Mouse (Mus musculus) WW6 (cell line): ENCODE measurements around the gene Scarf2.

ENCODE experiments used
- DNase-seq: peaks from one replicate; pipeline ENCODE4 v3.0.0-alpha.2; 2013; ENCODE audit warnings: low read depth, low spot score

The Scarf2 gene

GRCm38 (mm10) chr16:17798321-17799180, 1.5 kb downstream of the Scarf2 start:
- no peak for DNase-seq

- no peak for DNase-seq
Observed at GRCm38 (mm10) chr16:17799584-17799983, 2.5 kb downstream of the Scarf2 start.

GRCm38 (mm10) chr16:17801777-17802455, 4.8 kb downstream of the Scarf2 start:
- no peak for DNase-seq

GRCm38 (mm10) chr16:17802456-17802838, 5.4 kb downstream of the Scarf2 start:
- no peak for DNase-seq

GRCm38 (mm10) chr16:17802839-17803674, 6.0 kb downstream of the Scarf2 start:
- DNase-seq: no peak

- no peak for DNase-seq
Observed at GRCm38 (mm10) chr16:17803675-17804448, 6.8 kb downstream of the Scarf2 start.

GRCm38 (mm10) chr16:17804449-17804912, 7.4 kb downstream of the Scarf2 start:
- DNase-seq: no peak

GRCm38 (mm10) chr16:17804982-17805381, 7.9 kb downstream of the Scarf2 start:
- DNase-seq: no peak

- no peak for DNase-seq
Observed at GRCm38 (mm10) chr16:17806581-17807191, 9.6 kb downstream of the Scarf2 start.

GRCm38 (mm10) chr16:17807192-17808009, 10.3 kb downstream of the Scarf2 start:
- peak; percentile 86 for DNase-seq

GRCm38 (mm10) chr16:17809125-17809524, 12.0 kb downstream of the Scarf2 start:
- DNase-seq: no peak

GRCm38 (mm10) chr16:17809711-17810110, 12.6 kb downstream of the Scarf2 start:
- no peak for DNase-seq

GRCm38 (mm10) chr16:17812120-17812519, 15.0 kb downstream of the Scarf2 start:
- no peak for DNase-seq

GRCm38 (mm10) chr16:17813173-17813572, 16.1 kb downstream of the Scarf2 start:
- no peak for DNase-seq

GRCm38 (mm10) chr16:17815411-17816402, 18.6 kb downstream of the Scarf2 start:
- DNase-seq: peak; percentile 72

- no peak for DNase-seq
Observed at GRCm38 (mm10) chr16:17816528-17816927, 19.4 kb downstream of the Scarf2 start.

- no peak for DNase-seq
Observed at GRCm38 (mm10) chr16:17826500-17826899, 29.4 kb downstream of the Scarf2 start.

- no peak for DNase-seq
Observed at GRCm38 (mm10) chr16:17828229-17828628, 31.1 kb downstream of the Scarf2 start.

- DNase-seq: no peak
Observed at GRCm38 (mm10) chr16:17828867-17829266, 31.8 kb downstream of the Scarf2 start.
